Mouse (Mus musculus): ENCODE measurements around the gene Pisd.

The Pisd gene

GRCm38 (mm10) chr5:32711485-32711884 lies 74.0 kb downstream of the Pisd start:
- DNase-seq (ENCODE audit: extremely low spot score, low spot score), result no peak

DNA sequence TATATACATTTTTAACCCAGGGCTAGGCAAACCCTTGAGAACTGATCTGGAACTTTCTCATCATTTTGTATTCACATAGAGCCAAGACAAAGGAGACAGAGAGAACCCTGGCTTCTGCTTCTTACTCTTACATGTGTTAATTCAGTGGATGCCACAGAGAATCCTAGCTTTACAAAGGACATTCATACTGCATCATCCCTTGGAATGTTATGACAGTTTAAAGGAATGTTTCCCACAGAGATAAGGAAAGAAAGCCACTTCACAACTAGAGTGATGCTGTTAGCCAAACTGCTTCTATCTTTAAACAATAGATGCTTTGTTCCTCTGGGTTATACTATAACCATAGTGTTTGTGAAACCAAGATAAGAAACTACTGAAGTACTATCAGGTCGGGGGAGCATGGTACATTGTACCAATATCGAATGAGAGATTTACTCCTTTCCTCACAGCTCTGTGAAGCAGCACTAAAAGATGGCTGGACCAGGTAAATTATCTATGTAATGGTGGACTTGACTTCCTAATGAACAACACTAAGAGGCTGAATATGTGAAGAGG lies 79.1 kb downstream of the Pisd start:
- DNase-seq (ENCODE audit: extremely low spot score, low spot score), result no peak

DNA sequence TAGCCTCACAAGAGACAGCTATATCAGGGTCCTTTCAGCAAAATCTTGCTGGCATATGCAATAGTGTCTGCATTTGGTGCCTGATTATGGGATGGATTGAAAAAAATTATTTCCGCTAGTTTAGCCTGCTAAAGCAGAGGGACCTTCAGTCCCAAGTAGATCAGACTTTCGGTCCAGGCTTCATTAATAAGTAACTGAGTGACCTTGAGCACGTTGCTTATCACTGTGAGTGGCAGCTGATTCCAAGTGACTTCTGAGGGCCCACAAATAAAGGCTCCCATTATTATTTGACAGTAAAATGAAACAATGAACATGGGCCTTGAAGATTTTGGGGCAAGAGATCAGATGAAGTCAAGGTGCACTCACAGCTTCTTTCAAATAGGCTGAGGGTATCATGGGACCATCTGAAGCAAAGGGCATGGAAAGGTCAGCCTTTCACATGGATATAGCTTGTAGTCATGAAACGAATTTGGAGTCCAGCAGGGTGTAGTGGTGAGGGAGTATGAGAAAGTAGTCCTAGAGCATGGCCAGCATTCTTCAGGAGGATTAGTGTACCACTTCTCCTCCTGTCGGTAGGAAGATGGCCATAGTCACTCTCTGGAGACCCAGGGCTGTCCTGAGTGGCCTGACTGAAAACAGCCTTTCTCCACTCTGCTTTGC lies 88.1 kb downstream of the Pisd start:
- no peak for DNase-seq (ENCODE audit: extremely low spot score, low spot score)

GRCm38 (mm10) chr5:32693411-32693810 lies 92.0 kb downstream of the Pisd start:
- DNase-seq (ENCODE audit: extremely low spot score, low spot score), result no peak

Measured in neural tube, embryonic 10.5 days (tissue).